12 mouse cellular contexts compared by ENCODE assay signal in the genomic region with DNA sequence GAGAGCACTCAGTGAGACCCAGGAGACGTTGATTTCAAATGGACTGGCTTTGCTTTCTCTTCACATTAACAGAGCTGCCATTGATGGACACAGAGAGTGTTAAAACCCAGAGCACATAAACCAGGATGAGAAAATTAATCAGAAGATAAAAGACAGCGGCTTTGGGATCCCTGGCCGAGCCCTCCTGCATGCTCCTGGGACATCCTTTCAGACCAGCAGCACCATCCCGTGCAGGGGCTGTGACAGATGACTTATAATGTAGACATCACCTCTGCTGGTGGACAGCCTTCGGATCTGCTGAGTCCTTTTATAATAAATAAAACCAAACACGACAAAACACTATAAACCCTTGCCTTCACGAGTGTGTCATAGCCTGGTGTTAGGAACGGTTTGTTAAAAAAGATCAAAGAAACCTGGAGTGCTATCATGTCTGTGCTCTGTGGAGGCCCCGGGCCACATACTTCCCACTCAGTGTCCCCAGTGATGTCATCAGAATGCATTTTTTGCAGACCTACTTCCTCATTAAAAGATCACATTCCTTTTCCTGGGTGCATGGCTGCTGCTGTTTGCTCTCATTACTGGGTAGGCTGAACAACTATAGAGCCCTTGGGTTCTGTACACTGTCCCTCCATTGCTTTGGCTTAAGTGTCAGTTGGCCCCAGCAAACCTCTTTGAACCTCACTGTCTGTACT.
DNase-seq lines count a peak whose midpoint lies in the region; ATAC-seq and TF ChIP-seq lines count a peak whose summit lies in the region.
"Had no signal": no experiment of that assay in that cellular context is flagged by ENCODE, and none has a peak within 500 bp of the region (broad histone marks: within the 10 kb centered on the region; RNA-seq: fewer than 3 reads in every experiment).

No protein-coding gene starts in this region.

- H3K9ac ChIP-seq in lung, embryonic 14.5 days = no peak overlapping the region; the same call in 1 of the 2 replicates
- H3K9ac ChIP-seq in hindbrain, embryonic 14.5 days = no peak overlapping the region
- no peak overlapping the region for H3K9ac ChIP-seq in midbrain, embryonic 15.5 days

- H3K27me3 ChIP-seq in lung, embryonic 14.5 days (ENCODE audit: insufficient read depth, low read length) = no peaks in the 10 kb centered on the region
- H3K27me3 ChIP-seq in Patski = no peaks in the 10 kb centered on the region
- H3K27me3 ChIP-seq in hindbrain, embryonic 14.5 days (ENCODE audit: control insufficient read depth, insufficient read depth, low read length) = no peaks in the 10 kb centered on the region
- no peaks in the 10 kb centered on the region for H3K27me3 ChIP-seq in midbrain, embryonic 15.5 days (replicated peaks)

- CTCF ChIA-PET in Patski (lab: Charles Lee) = no interaction called here

- H3K4me3 ChIP-seq in lung, embryonic 14.5 days (ENCODE audit: low read depth, low read length) = no peak overlapping the region
- H3K4me3 ChIP-seq in hindbrain, embryonic 14.5 days (replicated peaks; ENCODE audit: low read length) = no peak overlapping the region
- H3K4me3 ChIP-seq in midbrain, embryonic 15.5 days = no peak overlapping the region

- no peak overlapping the region for H3K4me2 ChIP-seq in lung, embryonic 14.5 days
- no peak overlapping the region for H3K4me2 ChIP-seq in hindbrain, embryonic 14.5 days (replicated peaks)
- no peak overlapping the region for H3K4me2 ChIP-seq in midbrain, embryonic 15.5 days

- H3K9me3 ChIP-seq in lung, embryonic 14.5 days (ENCODE audit: low read depth, low read length) = no peaks in the 10 kb centered on the region
- H3K9me3 ChIP-seq in hindbrain, embryonic 14.5 days (ENCODE audit: control insufficient read depth, low read length) = no peaks in the 10 kb centered on the region
- H3K9me3 ChIP-seq in midbrain, embryonic 15.5 days = no peaks in the 10 kb centered on the region

- DNase-seq in lung, embryonic 14.5 days = peak; percentile 61
- DNase-seq in lung, postnatal 14 days = no peak
- no peak for DNase-seq in Patski (ENCODE audit: low read depth, low spot score)
- no peak for DNase-seq in hindbrain, embryonic 14.5 days (ENCODE audit: low spot score)
- DNase-seq in heart, adult 8-10 months (ENCODE audit: low spot score) = no peak
- no peak for DNase-seq in adrenal gland, postnatal 14 days
- DNase-seq: cerebellum, adult 18-20 months; kidney, postnatal 14 days; left cerebral cortex, postnatal 4 days; thymus, adult 18-20 months had no signal

- H3K4me1 ChIP-seq in lung, embryonic 14.5 days (ENCODE audit: insufficient read depth) = peaks cover 25% of the 10 kb centered on the region
- peaks cover 26% of the 10 kb centered on the region for H3K4me1 ChIP-seq in hindbrain, embryonic 14.5 days (replicated peaks; ENCODE audit: control insufficient read depth, insufficient read depth, low read length)
- peaks cover 24% of the 10 kb centered on the region for H3K4me1 ChIP-seq in midbrain, embryonic 15.5 days

- WGBS in lung, embryonic 14.5 days = 24% methylated on average over 9 of the region's 9 CpGs
- WGBS in hindbrain, embryonic 14.5 days = 22% methylated on average over 9 of the region's 9 CpGs
- WGBS in midbrain, embryonic 15.5 days = 18% methylated on average over 9 of the region's 9 CpGs

- POLR2A ChIA-PET in Patski (lab: Charles Lee) = interaction anchor here (1.2 kb wide), 1 partner anchor 181 kb away, joined by 4 read pairs; no protein-coding TSS in a partner anchor

- TF ChIP-seq CTCF in lung, embryonic 14.5 days (IDR thresholded peaks at IDR 0.05; ENCODE audit: low read depth) = no peak
- no peak for TF ChIP-seq CTCF in Patski (IDR thresholded peaks at IDR 0.05)

- in situ Hi-C loops in Patski (cut with MboI; ENCODE audit: low pct_unique_long_range_greater_than_20kb) = loop anchor here (25.0 kb wide), 1 partner anchor 825 kb away; no protein-coding TSS in a partner anchor

- H3K36me3 ChIP-seq in lung, embryonic 14.5 days (ENCODE audit: insufficient read depth) = no peaks in the 10 kb centered on the region
- H3K36me3 ChIP-seq in hindbrain, embryonic 14.5 days (replicated peaks; ENCODE audit: control insufficient read depth, insufficient read depth) = no peaks in the 10 kb centered on the region
- H3K36me3 ChIP-seq in midbrain, embryonic 15.5 days (replicated peaks) = no peaks in the 10 kb centered on the region

- ATAC-seq in lung, embryonic 14.5 days (ENCODE audit: insufficient read depth) = no peak
- ATAC-seq in Patski = peak; percentile 12
- peak; percentile 41; the same call in 1 of the 2 replicates for ATAC-seq in hindbrain, embryonic 14.5 days (ENCODE audit: low FRiP score)
- ATAC-seq in midbrain, embryonic 15.5 days (replicated peaks) = peak; percentile 65; the same call in 1 of the 2 replicates
- no peak for ATAC-seq in cerebellum, adult (ENCODE audit: insufficient number of reproducible peaks, low FRiP score, low TSS enrichment)

- peak overlapping the region; percentile 85 for H3K27ac ChIP-seq in lung, embryonic 14.5 days (ENCODE audit: low read depth)
- H3K27ac ChIP-seq in hindbrain, embryonic 14.5 days = no peak overlapping the region
- peak overlapping the region; percentile 10 for H3K27ac ChIP-seq in midbrain, embryonic 15.5 days

Comparison
In these comparisons a context has a peak if more than half of its experiments do, and no peak if none do; other contexts are left out.
1. ATAC-seq: peak in Patski (single experiment), hindbrain, embryonic 14.5 days (single experiment) and midbrain, embryonic 15.5 days (single experiment); none in lung, embryonic 14.5 days (single experiment) and cerebellum, adult (single experiment).